Mouse (Mus musculus): Measurements from ENCODE around the gene Lin37. TPM values are rescaled to one million over a fixed set of nuclear protein-coding genes. Genes with fewer than 3 reads are reported as not detected.

Gene Lin37
- 46.5 TPM for total RNA-seq (2023)

GRCm38 (mm10) chr7:30559443-30559954, at the start of gene Lin37:
Lin37 (minus strand) TSS chr7:30559838.

GRCm38 (mm10) chr7:30598786-30599185, 39.1 kb upstream of the Lin37 start, which contains the start of gene Zbtb32:
Zbtb32 (minus strand) TSS chr7:30598909.

GRCm38 (mm10) chr7:30588676-30589434, 29.2 kb upstream of the Lin37 start, which contains the start of gene Kmt2b:
Kmt2b (minus strand) TSS chr7:30588726.

GRCm38 (mm10) chr7:30564970-30565571, 5.4 kb upstream of the Lin37 start, which contains the start of gene Igflr1:
Igflr1 (plus strand) TSS chr7:30565427.

GRCm38 (mm10) chr7:30563117-30563905, 3.7 kb upstream of the Lin37 start, which contains the start of the genes U2af1l4, Gm49396 and Psenen:
U2af1l4 (plus strand) TSS chr7:30563301.
Gm49396 (plus strand) TSS chr7:30563344.
Psenen (minus strand) TSS chr7:30563627.

GRCm38 (mm10) chr7:30552102-30553020, 7.3 kb downstream of the Lin37 start, which contains the start of the genes Hspb6 and Proser3:
Hspb6 (plus strand) TSS chr7:30552178.
Proser3 (minus strand) TSS chr7:30552299.

GRCm38 (mm10) chr7:30534633-30535577, 24.7 kb downstream of the Lin37 start, which contains the start of gene Arhgap33:
Arhgap33 (minus strand) TSS chr7:30535060.

Other genes starting within 250 kb of the Lin37 start
- gene Syne4, start 245.0 kb downstream of the Lin37 start, total RNA-seq (2023), result 5.9 TPM
- 9.7 TPM for gene E130208F15Rik, start 238.1 kb downstream of the Lin37 start, total RNA-seq (2023)
- 14.8 TPM for gene Sdhaf1, start 235.9 kb downstream of the Lin37 start, total RNA-seq (2023)
- gene Lrfn3, start 197.1 kb downstream of the Lin37 start, total RNA-seq (2023), result not detected
- 23.3 TPM for gene Tyrobp, start 146.1 kb downstream of the Lin37 start, total RNA-seq (2023)
- 153 TPM for gene Hcst, start 140.0 kb downstream of the Lin37 start, total RNA-seq (2023)
- gene Nfkbid, start 138.1 kb downstream of the Lin37 start, total RNA-seq (2023), result 70.8 TPM
- 2.9 TPM for gene Aplp1, start 114.3 kb downstream of the Lin37 start, total RNA-seq (2023)
- gene Kirrel2, start 102.1 kb downstream of the Lin37 start, total RNA-seq (2023), result not detected
- not detected for gene Nphs1, start 101.5 kb downstream of the Lin37 start, total RNA-seq (2023)
- gene Prodh2, start 66.2 kb downstream of the Lin37 start, total RNA-seq (2023), result not detected
- 4.6 TPM for gene Arhgap33, start 24.8 kb downstream of the Lin37 start, total RNA-seq (2023)
- 3.4 TPM for gene Hspb6, start 7.7 kb downstream of the Lin37 start, total RNA-seq (2023)
- gene Proser3, start 7.5 kb downstream of the Lin37 start, total RNA-seq (2023), result 13.1 TPM
- gene U2af1l4, start 3.5 kb upstream of the Lin37 start, total RNA-seq (2023), result 83.1 TPM
- 23.5 TPM for gene Gm49396, start 3.5 kb upstream of the Lin37 start, total RNA-seq (2023)
- gene Psenen, start 3.8 kb upstream of the Lin37 start, total RNA-seq (2023), result 116 TPM
- gene Igflr1, start 5.6 kb upstream of the Lin37 start, total RNA-seq (2023), result 54.7 TPM
- gene Kmt2b, start 28.9 kb upstream of the Lin37 start, total RNA-seq (2023), result 115 TPM
- 0.59 TPM for gene Zbtb32, start 39.1 kb upstream of the Lin37 start, total RNA-seq (2023)
- gene Upk1a, start 53.0 kb upstream of the Lin37 start, total RNA-seq (2023), result 0.68 TPM
- 196 TPM for gene Cox6b1, start 66.3 kb upstream of the Lin37 start, total RNA-seq (2023)
- not detected for gene Etv2, start 76.0 kb upstream of the Lin37 start, total RNA-seq (2023)
- 105 TPM for gene Rbm42, start 90.5 kb upstream of the Lin37 start, total RNA-seq (2023)
- gene Haus5, start 105.2 kb upstream of the Lin37 start, total RNA-seq (2023), result 22.8 TPM
- not detected for gene Pmis2, start 111.8 kb upstream of the Lin37 start, total RNA-seq (2023)
- not detected for gene 2200002J24Rik, start 139.1 kb upstream of the Lin37 start, total RNA-seq (2023)
- gene Atp4a, start 152.4 kb upstream of the Lin37 start, total RNA-seq (2023), result not detected
- gene Tmem147, start 169.7 kb upstream of the Lin37 start, total RNA-seq (2023), result 41.1 TPM
- not detected for gene Gapdhs, start 183.8 kb upstream of the Lin37 start, total RNA-seq (2023)
- 4.5 TPM for gene Sbsn, start 191.6 kb upstream of the Lin37 start, total RNA-seq (2023)
- gene Dmkn, start 203.9 kb upstream of the Lin37 start, total RNA-seq (2023), result not detected
- gene Krtdap, start 228.1 kb upstream of the Lin37 start, total RNA-seq (2023), result not detected

Data from CD4-positive naive resting alpha-beta T cell, adult 57 days (primary cell).